Mouse (Mus musculus) left cerebral cortex, adult 2 months (tissue): ENCODE measurements at regions not wholly inside any gene's neighbourhood (a gene's known extent, or its start where the extent isn't known, plus 50 kb on each side); places are given as distances from the start of the nearest gene placed in this dataset.

Source experiments
- DNase-seq, 2 experiments: peaks; one replicate each; pipeline ENCODE4 v3.0.0; 2021 to 2022; ENCODE audit warnings: low spot score in 2 of 2, mixed read lengths in 1 of 2; ENCODE audit errors: extremely low spot score in 1 of 2
- H3K27ac ChIP-seq: fragments of 200-600 bp; 2 replicates; pipeline ENCODE4 v1.8.1; 2022
- H3K4me3 ChIP-seq: fragments of 200-600 bp; 2 replicates; pipeline ENCODE4 v1.8.1; 2022
- CTCF ChIP-seq: fragments of 200-600 bp; IDR thresholded peaks from 2 replicates; pipeline ENCODE4 v1.8.1; 2022; ENCODE audit warnings: antibody characterized with exemption, mild to moderate bottlenecking, moderate library complexity
- intact Hi-C: fragments of 180-260 bp; cut with DNase I; formaldehyde crosslinking; loops from one replicate; pipeline ENCODE4 v1.15.1; 2025

- no peak for DNase-seq
- Histone ChIP-seq H3K4me3 (no peak overlapping the region), H3K27ac (no peak overlapping the region)
- intact Hi-C loops = no loop called here
- TF ChIP-seq CTCF = no peak
Observed at GRCm38 (mm10) chr1:41449972-41450371, 644.6 kb downstream of the Tmem182 start.
